Mouse (Mus musculus) kidney, postnatal 0 days (tissue): Measurements from ENCODE around the gene Kctd6. TPM values are rescaled to one million over a fixed set of nuclear protein-coding genes. Genes with fewer than 3 reads are reported as not detected.

Experiments used
- ATAC-seq: fragments of 200-750 bp; cut with Nextera tagmentation; replicated peaks from 2 replicates; pipeline ENCODE4 v1.8.0; 2017; ENCODE audit warnings: low read depth, moderate number of reproducible peaks, moderate TSS enrichment, moderate library complexity; ENCODE audit not compliant: low FRiP score
- DNase-seq: peaks from one replicate; pipeline ENCODE4 v3.0.0-alpha.2; 2016; ENCODE audit warnings: low spot score
- H3K27ac ChIP-seq: fragments of 300-500 bp; sonication (generic); 2 replicates; pipeline ENCODE4 v1.5.1; 2014; ENCODE audit warnings: mild to moderate bottlenecking
- H3K27me3 ChIP-seq: fragments of 300-500 bp; sonication (generic); 2 replicates; pipeline ENCODE4 v1.6.1; 2014; ENCODE audit warnings: low read length, mixed read lengths; ENCODE audit not compliant: insufficient read depth
- H3K36me3 ChIP-seq: fragments of 300-500 bp; sonication (generic); 2 replicates; pipeline ENCODE4 v1.6.1; 2014; ENCODE audit warnings: low read length, mixed read lengths; ENCODE audit not compliant: insufficient read depth
- H3K4me1 ChIP-seq: fragments of 300-500 bp; sonication (generic); replicated peaks from 2 replicates; pipeline ENCODE4 v1.6.1; 2014; ENCODE audit warnings: antibody characterized with exemption, low read length, mixed read lengths; ENCODE audit not compliant: insufficient read depth
- H3K4me2 ChIP-seq: fragments of 300-500 bp; sonication (generic); 2 replicates; pipeline ENCODE4 v1.6.1; 2014; ENCODE audit warnings: mild to moderate bottlenecking, low read length, moderate library complexity, mixed read lengths
- H3K4me3 ChIP-seq: fragments of 300-500 bp; sonication (generic); replicated peaks from 2 replicates; pipeline ENCODE4 v1.5.1; 2014; ENCODE audit warnings: low read depth, low read length
- H3K9ac ChIP-seq: fragments of 300-500 bp; sonication (generic); 2 replicates; pipeline ENCODE4 v1.6.1; 2014; ENCODE audit warnings: low read depth, low read length
- H3K9me3 ChIP-seq: fragments of 300-500 bp; sonication (generic); replicated peaks from 2 replicates; pipeline ENCODE4 v1.6.1; 2016; ENCODE audit warnings: low read length, inconsistent platforms, mixed read lengths
- CTCF ChIP-seq: IDR thresholded peaks from 2 replicates; pipeline ENCODE4 v1.5.1; 2016; ENCODE audit warnings: antibody characterized with exemption, low read depth, mild to moderate bottlenecking, moderate library complexity
- WGBS: fragments of 180-500 bp; shearing (Covaris S2); extraction: QIAGEN DNeasy Blood & Tissue Kit; methylation state at CpG from one replicate; pipeline ENCODE4 v1.1.7; 2014; 5-methylcytosine and 5-hydroxymethylcytosine counted together
- polyA plus RNA-seq: library from polyadenylated mRNA; unstranded; fragments of >200 nt; fragmentation: Nextera tagmentation; extraction: Ambion mirVana; gene quantifications from 2 replicates; pipeline ENCODE4 v1.2.1, GENCODE M21; 2015

The Kctd6 gene
- polyA plus RNA-seq, 1 experiment from 2014 or later: 34.1 TPM

GRCm38 (mm10) chr14:8200769-8201168 lies 13.2 kb upstream of the Kctd6 start:
- no peak overlapping the region for H3K4me3 ChIP-seq
- no peak overlapping the region for H3K9ac ChIP-seq
- H3K4me1 ChIP-seq: no peaks in the 10 kb centered on the region
- no peak overlapping the region for H3K4me2 ChIP-seq
- ATAC-seq (no peak), DNase-seq (no peak)
- TF ChIP-seq CTCF: no peak
- no peaks in the 10 kb centered on the region for H3K36me3 ChIP-seq
- no peaks in the 10 kb centered on the region for H3K9me3 ChIP-seq
- H3K27me3 ChIP-seq: no peaks in the 10 kb centered on the region; the same call in 1 of the 2 replicates
- H3K27ac ChIP-seq: no peak overlapping the region
- WGBS: 88% methylated on average over 5 of the region's 5 CpGs

GRCm38 (mm10) chr14:8201715-8202114 lies 12.2 kb upstream of the Kctd6 start:
- no peak for DNase-seq
- no peaks in the 10 kb centered on the region for H3K4me1 ChIP-seq
- H3K36me3 ChIP-seq: no peaks in the 10 kb centered on the region
- ATAC-seq: no peak
- no peaks in the 10 kb centered on the region for H3K9me3 ChIP-seq
- no peak overlapping the region for H3K4me3 ChIP-seq
- H3K27me3 ChIP-seq: no peaks in the 10 kb centered on the region; the same call in 1 of the 2 replicates
- H3K27ac ChIP-seq: no peak overlapping the region
- no peak overlapping the region for H3K9ac ChIP-seq
- TF ChIP-seq CTCF: no peak
- no peak overlapping the region for H3K4me2 ChIP-seq
- 76% methylated on average over 3 of the region's 3 CpGs for WGBS

GRCm38 (mm10) chr14:8206179-8206910 lies 7.6 kb upstream of the Kctd6 start:
- H3K27me3 ChIP-seq: no peaks in the 10 kb centered on the region
- no peaks in the 10 kb centered on the region for H3K36me3 ChIP-seq
- no peaks in the 10 kb centered on the region for H3K9me3 ChIP-seq
- 60% methylated on average over 9 of the region's 9 CpGs for WGBS
- TF ChIP-seq CTCF: no peak
- H3K4me3 ChIP-seq: no peak overlapping the region
- DNase-seq (no peak), ATAC-seq (no peak)
- no peak overlapping the region for H3K4me2 ChIP-seq
- no peak overlapping the region for H3K9ac ChIP-seq
- no peak overlapping the region for H3K27ac ChIP-seq
- H3K4me1 ChIP-seq: no peaks in the 10 kb centered on the region

GRCm38 (mm10) chr14:8207105-8207504 lies 6.8 kb upstream of the Kctd6 start:
- Histone ChIP-seq H3K4me3 (no peak overlapping the region), H3K36me3 (no peaks in the 10 kb centered on the region), H3K27me3 (no peaks in the 10 kb centered on the region), H3K27ac (no peak overlapping the region), H3K9ac (no peak overlapping the region), H3K4me2 (no peak overlapping the region), H3K4me1 (no peaks in the 10 kb centered on the region), H3K9me3 (no peaks in the 10 kb centered on the region)
- DNase-seq (peak; percentile 10), ATAC-seq (no peak)
- 36% methylated on average over 5 of the region's 5 CpGs for WGBS
- TF ChIP-seq CTCF: no peak

- H3K36me3 ChIP-seq: no peaks in the 10 kb centered on the region
- H3K27me3 ChIP-seq: no peaks in the 10 kb centered on the region
- no peak overlapping the region for H3K27ac ChIP-seq
- H3K4me3 ChIP-seq: no peak overlapping the region
- whole genome bisulfite sequencing: 82% methylated on average over 5 of the region's 5 CpGs
- H3K4me1 ChIP-seq: no peaks in the 10 kb centered on the region
- DNase-seq (no peak), ATAC-seq (no peak)
- TF ChIP-seq CTCF: no peak
- H3K4me2 ChIP-seq: no peak overlapping the region
- no peaks in the 10 kb centered on the region for H3K9me3 ChIP-seq
- H3K9ac ChIP-seq: no peak overlapping the region
Observed at GRCm38 (mm10) chr14:8207543-8207942, 6.4 kb upstream of the Kctd6 start.

- no peaks in the 10 kb centered on the region for H3K27me3 ChIP-seq
- no peaks in the 10 kb centered on the region for H3K4me1 ChIP-seq
- no peak overlapping the region for H3K4me3 ChIP-seq
- TF ChIP-seq CTCF: no peak
- no peak for DNase-seq
- no peaks in the 10 kb centered on the region for H3K36me3 ChIP-seq
- H3K9ac ChIP-seq: no peak overlapping the region
- H3K4me2 ChIP-seq: no peak overlapping the region
- H3K9me3 ChIP-seq: no peaks in the 10 kb centered on the region
- no peak for ATAC-seq
- WGBS: 73% methylated on average over 3 of the region's 3 CpGs
- H3K27ac ChIP-seq: no peak overlapping the region
Observed at GRCm38 (mm10) chr14:8208876-8209275, 5.1 kb upstream of the Kctd6 start.

GRCm38 (mm10) chr14:8209896-8210295 lies 4.0 kb upstream of the Kctd6 start:
- H3K27ac ChIP-seq: no peak overlapping the region
- no peaks in the 10 kb centered on the region for H3K27me3 ChIP-seq
- no peaks in the 10 kb centered on the region for H3K9me3 ChIP-seq
- H3K4me1 ChIP-seq: no peaks in the 10 kb centered on the region
- 96% methylated on average over 2 of the region's 2 CpGs for WGBS
- TF ChIP-seq CTCF: no peak
- H3K4me3 ChIP-seq: no peak overlapping the region
- no peak for DNase-seq
- no peak for ATAC-seq
- no peak overlapping the region for H3K9ac ChIP-seq
- H3K4me2 ChIP-seq: no peak overlapping the region
- H3K36me3 ChIP-seq: no peaks in the 10 kb centered on the region
